Mouse (Mus musculus): Measurements from ENCODE around the gene Zfp128. TPM values are rescaled to one million over a fixed set of nuclear protein-coding genes. Genes with fewer than 3 reads are reported as not detected.
"Not testable (repeated sequence)": the region's sequence is repeated elsewhere in the genome, so short reads cannot be mapped to it uniquely, and the experiment has no call there.

Zfp128 gene
- polyA plus RNA-seq, 1 experiment from 2014 or later: 6.2 TPM

DNA sequence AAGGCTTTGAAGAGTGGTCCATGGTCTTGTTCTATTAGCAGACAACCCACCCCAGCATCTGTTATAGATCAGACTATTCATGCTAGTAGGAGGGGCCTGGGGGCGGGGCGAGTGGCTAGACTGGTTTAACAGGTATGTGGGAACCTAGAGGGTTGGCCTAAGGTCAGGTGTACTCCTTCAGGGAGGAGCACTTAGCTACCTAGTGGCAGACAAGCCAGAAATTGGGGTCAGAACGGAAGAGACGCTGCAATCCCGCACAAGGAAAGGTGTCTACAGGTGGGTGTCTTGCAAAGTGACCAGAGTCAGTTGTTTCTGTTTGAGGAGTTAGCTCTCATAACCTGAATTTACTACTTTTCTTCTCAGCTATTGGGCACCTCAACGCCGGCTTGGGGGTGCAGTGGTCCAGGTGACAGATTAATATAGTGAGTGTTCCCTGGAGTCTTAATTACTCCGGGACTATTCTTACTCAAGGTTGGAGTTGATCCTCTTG lies 46.3 kb downstream of the Zfp128 start, which contains the start of gene Rnf225:
Rnf225 (plus strand) TSS at position 226 of the 490 bp plus-strand sequence.
- H3K27me3 ChIP-seq: peaks cover 42% of the 10 kb centered on the region
- no peak for ATAC-seq (ENCODE audit: low FRiP score)
- peak within 1 kb of the TSS; percentile 50 for H3K4me2 ChIP-seq
- H3K27ac ChIP-seq: no peak within 1 kb of the TSS
- peak within 1 kb of the TSS; percentile 18 for H3K4me3 ChIP-seq (replicated peaks)
- H3K36me3 ChIP-seq (replicated peaks): peaks cover 49% of the 10 kb centered on the region
- WGBS: 29% methylated on average over 8 of the region's 8 CpGs
- peak within 1 kb of the TSS; percentile 33; the same call in 1 of the 2 replicates for H3K9ac ChIP-seq
- H3K4me1 ChIP-seq: peaks cover 22% of the 10 kb centered on the region
- H3K9me3 ChIP-seq: no peaks in the 10 kb centered on the region

DNA sequence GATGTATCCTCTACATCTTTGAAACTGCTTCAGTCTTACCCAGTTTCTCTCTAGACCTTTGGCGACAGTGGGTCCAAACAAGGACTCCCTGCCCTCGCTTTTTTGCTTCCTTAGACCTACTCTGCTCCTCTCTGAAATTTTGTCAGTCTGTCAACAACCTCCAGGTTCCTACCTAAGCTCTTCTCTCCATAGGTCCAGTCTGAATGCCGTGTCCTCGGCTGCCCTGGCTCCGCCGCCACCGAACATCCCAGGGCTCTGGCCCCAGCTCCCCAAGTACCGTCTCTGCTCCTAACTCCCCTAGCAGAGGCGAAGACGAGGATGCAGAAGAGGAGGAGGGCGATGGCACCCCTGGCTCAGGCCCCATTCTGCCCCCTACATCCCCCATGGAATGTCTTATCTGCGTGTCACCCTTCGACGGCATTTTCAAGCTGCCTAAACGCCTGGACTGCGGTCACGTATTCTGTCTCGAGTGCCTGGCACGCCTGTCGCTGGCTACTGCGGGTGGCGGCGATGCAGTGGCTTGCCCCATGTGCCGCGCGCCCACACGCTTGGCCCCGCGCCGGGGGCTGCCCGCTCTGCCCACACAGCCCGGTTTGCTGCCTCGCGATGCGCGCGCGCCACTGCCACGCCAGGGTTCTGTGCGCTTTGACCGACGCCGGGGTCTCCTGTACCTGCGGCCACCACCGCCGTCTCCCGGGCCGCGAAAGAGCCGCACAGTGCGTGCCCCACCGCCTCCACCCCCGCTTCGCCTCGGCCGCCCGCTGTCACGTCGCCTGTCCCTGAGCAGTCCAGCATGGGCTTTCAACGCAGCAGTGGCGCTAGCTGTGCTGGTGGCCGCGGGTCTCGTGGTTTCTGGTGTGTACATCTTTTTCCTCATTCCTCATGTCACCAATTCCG lies 47.0 kb downstream of the Zfp128 start:
- H3K9me3 ChIP-seq: no peaks in the 10 kb centered on the region
- ATAC-seq (ENCODE audit: low FRiP score): peak; percentile 31; the same call in 1 of the 2 replicates
- peaks cover 42% of the 10 kb centered on the region for H3K27me3 ChIP-seq
- peak overlapping the region; percentile 33; the same call in 1 of the 2 replicates for H3K9ac ChIP-seq
- WGBS: 5% methylated on average over 61 of the region's 65 CpGs
- peaks cover 19% of the 10 kb centered on the region for H3K4me1 ChIP-seq
- H3K36me3 ChIP-seq (replicated peaks): peaks cover 48% of the 10 kb centered on the region
- H3K4me3 ChIP-seq (replicated peaks): peak overlapping the region; percentile 18
- peak overlapping the region; percentile 50 for H3K4me2 ChIP-seq
- H3K27ac ChIP-seq: no peak overlapping the region

DNA sequence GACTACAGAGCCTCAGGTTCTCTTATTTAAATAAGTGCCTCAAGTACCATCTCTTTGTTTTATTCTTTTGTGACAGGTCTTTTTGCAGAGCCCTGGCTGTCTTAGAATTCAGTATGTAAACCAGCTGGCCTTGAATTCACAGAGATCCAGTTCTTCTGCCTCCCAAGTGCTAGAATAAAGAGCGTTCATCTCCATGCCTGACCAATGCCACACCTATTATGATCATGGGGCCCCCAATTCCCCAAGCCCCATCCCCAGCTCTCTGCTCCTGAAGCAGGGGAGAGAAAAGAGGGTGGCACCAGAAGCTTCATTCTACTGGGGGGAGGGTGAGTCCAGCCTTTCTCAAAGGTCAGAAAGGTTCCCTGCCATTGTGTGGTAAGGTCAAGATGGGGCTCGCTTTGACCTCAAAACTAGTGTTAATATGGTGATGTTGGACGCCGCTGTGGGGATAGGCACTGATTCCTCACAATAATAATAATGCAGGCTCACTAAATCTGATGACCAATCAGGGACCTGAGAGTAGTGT lies 52.7 kb downstream of the Zfp128 start:
- Histone ChIP-seq H3K4me2 (no peak overlapping the region), H3K4me1 (no peaks in the 10 kb centered on the region), H3K9ac (no peak overlapping the region), H3K27me3 (peaks cover 10% of the 10 kb centered on the region), H3K36me3 (replicated peaks) (0 out of 2 replicates have a peak, but pooled peaks cover 4% of the 10 kb centered on the region), H3K9me3 (no peaks in the 10 kb centered on the region), H3K4me3 (replicated peaks) (no peak overlapping the region), H3K27ac (no peak overlapping the region)
- ATAC-seq (ENCODE audit: low FRiP score): no peak
- WGBS: 65% methylated on average over 4 of the region's 4 CpGs

GRCm38 (mm10) chr7:12934808-12935207 lies 53.8 kb downstream of the Zfp128 start:
- 77% methylated on average over 3 of the region's 3 CpGs for WGBS
- Histone ChIP-seq H3K27me3 (peaks cover 3% of the 10 kb centered on the region; the same call in 1 of the 2 replicates), H3K4me1 (no peaks in the 10 kb centered on the region), H3K4me2 (no peak overlapping the region), H3K36me3 (replicated peaks) (no peaks in the 10 kb centered on the region), H3K9me3 (no peaks in the 10 kb centered on the region), H3K4me3 (replicated peaks) (no peak overlapping the region), H3K27ac (no peak overlapping the region), H3K9ac (no peak overlapping the region)
- no peak for ATAC-seq (ENCODE audit: low FRiP score)

GRCm38 (mm10) chr7:12937254-12937803 lies 56.4 kb downstream of the Zfp128 start:
- H3K4me1 ChIP-seq; H3K36me3 ChIP-seq (replicated peaks); H3K27ac ChIP-seq; H3K27me3 ChIP-seq; H3K4me3 ChIP-seq (replicated peaks); H3K9me3 ChIP-seq; H3K4me2 ChIP-seq; ATAC-seq (ENCODE audit: low FRiP score); H3K9ac ChIP-seq: not testable (repeated sequence)
- WGBS: 79% methylated on average over 4 of the region's 4 CpGs

DNA sequence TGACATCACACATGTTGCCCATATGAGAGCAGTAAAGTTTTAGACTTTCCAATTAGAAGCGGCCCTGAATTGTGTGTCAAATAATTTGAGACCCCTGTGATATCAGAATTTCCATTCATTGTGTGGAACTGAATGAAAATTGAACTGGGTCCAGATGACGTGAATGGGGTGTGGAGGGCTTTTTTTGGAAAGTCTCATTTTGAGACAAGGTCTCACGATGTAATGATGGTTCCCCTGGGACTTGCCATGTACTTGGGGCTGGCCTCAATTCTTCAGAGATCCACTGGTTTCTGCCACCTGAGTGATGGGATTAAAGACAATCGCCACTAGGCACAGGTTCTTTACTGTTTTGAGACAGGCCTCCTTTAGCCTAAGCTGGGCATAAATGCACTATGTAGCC lies 59.6 kb downstream of the Zfp128 start:
- H3K4me3 ChIP-seq (replicated peaks): no peak overlapping the region
- no peaks in the 10 kb centered on the region for H3K4me1 ChIP-seq
- no peak overlapping the region for H3K9ac ChIP-seq
- H3K27ac ChIP-seq: no peak overlapping the region
- WGBS: 87% methylated on average over 4 of the region's 4 CpGs
- ATAC-seq (ENCODE audit: low FRiP score): no peak
- 0 out of 2 replicates have a peak, but pooled peaks cover 3% of the 10 kb centered on the region for H3K27me3 ChIP-seq
- no peak overlapping the region for H3K4me2 ChIP-seq
- H3K36me3 ChIP-seq (replicated peaks): no peaks in the 10 kb centered on the region
- H3K9me3 ChIP-seq: no peaks in the 10 kb centered on the region

Other genes starting within 250 kb of the Zfp128 start
- gene Vmn2r54, start 240.9 kb upstream of the Zfp128 start, polyA plus RNA-seq (2016; fragmentation: Nextera tagmentation; extraction: Ambion mirVana): not detected in 2 replicates
- not detected in 2 replicates for gene Vmn2r55, start 196.2 kb upstream of the Zfp128 start, polyA plus RNA-seq (2016; fragmentation: Nextera tagmentation; extraction: Ambion mirVana)
- not detected in 2 replicates for gene Vmn2r56, start 146.2 kb upstream of the Zfp128 start, polyA plus RNA-seq (2016; fragmentation: Nextera tagmentation; extraction: Ambion mirVana)
- 13.6 and 15.2 TPM in 2 replicates for gene Zscan18, start 77.5 kb upstream of the Zfp128 start, polyA plus RNA-seq (2016; fragmentation: Nextera tagmentation; extraction: Ambion mirVana)
- 25.4 and 28.2 TPM in 2 replicates for gene Zfp329, start 62.3 kb upstream of the Zfp128 start, polyA plus RNA-seq (2016; fragmentation: Nextera tagmentation; extraction: Ambion mirVana)
- 32.4 and 34.5 TPM in 2 replicates for gene Zfp110, start 46.4 kb upstream of the Zfp128 start, polyA plus RNA-seq (2016; fragmentation: Nextera tagmentation; extraction: Ambion mirVana)
- gene Zscan22, start 16.6 kb downstream of the Zfp128 start, polyA plus RNA-seq (2016; fragmentation: Nextera tagmentation; extraction: Ambion mirVana): 13.8 and 15.8 TPM in 2 replicates
- 585 and 638 TPM in 2 replicates for gene Rps5, start 41.1 kb downstream of the Zfp128 start, polyA plus RNA-seq (2016; fragmentation: Nextera tagmentation; extraction: Ambion mirVana)
- 0.81 and 0.83 TPM in 2 replicates for gene Rnf225, start 46.2 kb downstream of the Zfp128 start, polyA plus RNA-seq (2016; fragmentation: Nextera tagmentation; extraction: Ambion mirVana)
- gene Zfp324, start 84.7 kb downstream of the Zfp128 start, polyA plus RNA-seq (2016; fragmentation: Nextera tagmentation; extraction: Ambion mirVana): 11.3 and 12.4 TPM in 2 replicates
- 15.3 and 15.7 TPM in 2 replicates for gene Zfp446, start 96.7 kb downstream of the Zfp128 start, polyA plus RNA-seq (2016; fragmentation: Nextera tagmentation; extraction: Ambion mirVana)
- gene Slc27a5, start 117.0 kb downstream of the Zfp128 start, polyA plus RNA-seq (2016; fragmentation: Nextera tagmentation; extraction: Ambion mirVana): 0.14 and 0.18 TPM in 2 replicates
- gene Trim28, start 117.9 kb downstream of the Zfp128 start, polyA plus RNA-seq (2016; fragmentation: Nextera tagmentation; extraction: Ambion mirVana): 370 and 396 TPM in 2 replicates
- 34.9 and 35.9 TPM in 2 replicates for gene Zbtb45, start 128.9 kb downstream of the Zfp128 start, polyA plus RNA-seq (2016; fragmentation: Nextera tagmentation; extraction: Ambion mirVana)
- 127 and 132 TPM in 2 replicates for gene Chmp2a, start 153.6 kb downstream of the Zfp128 start, polyA plus RNA-seq (2016; fragmentation: Nextera tagmentation; extraction: Ambion mirVana)
- 107 and 154 TPM in 2 replicates for gene Ube2m, start 157.1 kb downstream of the Zfp128 start, polyA plus RNA-seq (2016; fragmentation: Nextera tagmentation; extraction: Ambion mirVana)
- 5.3 and 5.4 TPM in 2 replicates for gene Mzf1, start 173.6 kb downstream of the Zfp128 start, polyA plus RNA-seq (2016; fragmentation: Nextera tagmentation; extraction: Ambion mirVana)
- gene Vmn1r85, start 214.0 kb downstream of the Zfp128 start, polyA plus RNA-seq (2016; fragmentation: Nextera tagmentation; extraction: Ambion mirVana): not detected in 2 replicates
- gene Vmn1r86, start 238.7 kb downstream of the Zfp128 start, polyA plus RNA-seq (2016; fragmentation: Nextera tagmentation; extraction: Ambion mirVana): not detected in 2 replicates

All from forebrain, embryonic 12.5 days (tissue).